36 mouse cellular contexts compared by ENCODE assay signal in the genomic region with DNA sequence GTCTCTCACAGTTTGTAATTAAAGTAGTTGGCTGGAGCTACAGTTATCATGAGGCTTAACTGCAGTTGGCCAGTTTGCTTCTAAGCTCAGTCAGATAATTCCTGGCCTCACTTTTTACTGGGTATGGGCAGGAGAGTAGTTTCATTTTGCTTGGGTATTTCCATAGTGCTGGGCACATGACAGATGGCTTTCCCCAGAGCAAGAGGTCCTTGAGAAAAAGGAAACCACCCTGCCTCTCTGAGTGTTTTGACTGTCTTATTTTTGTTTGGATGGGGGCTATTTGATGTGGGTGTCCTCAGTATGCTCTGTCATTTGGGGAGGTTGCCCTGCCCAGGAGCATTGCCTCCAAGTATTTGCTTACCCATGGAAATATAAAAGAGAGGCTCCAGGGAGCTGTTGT. TPM values are rescaled to one million over a fixed set of nuclear protein-coding genes. Genes with fewer than 3 reads are reported as not detected.
"Had no signal": no experiment of that assay in that cellular context is flagged by ENCODE, and none has a peak within 500 bp of the region (broad histone marks: within the 10 kb centered on the region; RNA-seq: fewer than 3 reads in every experiment).

No protein-coding gene starts in this region.

- H3K9me3 ChIP-seq: limb, embryonic 10.5 days; limb, embryonic 12.5 days; limb, embryonic 13.5 days; limb, embryonic 15.5 days; liver, embryonic 12.5 days; liver, embryonic 13.5 days; liver, embryonic 15.5 days; lung, embryonic 15.5 days; megakaryocyte, embryonic 14.5 days; midbrain, embryonic 12.5 days; midbrain, embryonic 13.5 days; midbrain, embryonic 15.5 days; neural tube, embryonic 12.5 days; neural tube, embryonic 13.5 days had no signal

- H3K4me3 ChIP-seq: limb, embryonic 10.5 days; limb, embryonic 12.5 days; limb, embryonic 13.5 days; limb, embryonic 15.5 days; liver, embryonic 12.5 days; liver, embryonic 13.5 days; liver, embryonic 15.5 days; lung, embryonic 15.5 days; megakaryocyte, embryonic 14.5 days; midbrain, embryonic 12.5 days; midbrain, embryonic 13.5 days; midbrain, embryonic 15.5 days; myocyte; neural tube, embryonic 12.5 days; neural tube, embryonic 13.5 days had no signal

- ATAC-seq: liver, embryonic 12.5 days; liver, postnatal 0 days; lung, postnatal 0 days; midbrain, embryonic 13.5 days; midbrain, embryonic 15.5 days; midbrain, embryonic 16.5 days had no signal

- H3K27me3 ChIP-seq: limb, embryonic 12.5 days; limb, embryonic 13.5 days; limb, embryonic 15.5 days; liver, embryonic 12.5 days; liver, embryonic 13.5 days; liver, embryonic 15.5 days; lung, embryonic 15.5 days; megakaryocyte, embryonic 14.5 days; midbrain, embryonic 12.5 days; midbrain, embryonic 13.5 days; midbrain, embryonic 15.5 days; neural tube, embryonic 12.5 days; neural tube, embryonic 13.5 days had no signal

- H3K9ac ChIP-seq: limb, embryonic 12.5 days; limb, embryonic 13.5 days; limb, embryonic 15.5 days; liver, embryonic 12.5 days; liver, embryonic 13.5 days; liver, embryonic 14.5 days; liver, embryonic 15.5 days; liver, postnatal 0 days; lung, embryonic 14.5 days; lung, embryonic 15.5 days; midbrain, embryonic 12.5 days; midbrain, embryonic 13.5 days; midbrain, embryonic 15.5 days; neural tube, embryonic 12.5 days; neural tube, embryonic 13.5 days had no signal

- H3K4me1 ChIP-seq: limb, embryonic 10.5 days; limb, embryonic 12.5 days; limb, embryonic 13.5 days; limb, embryonic 15.5 days; liver, embryonic 12.5 days; liver, embryonic 13.5 days; liver, embryonic 15.5 days; lung, embryonic 15.5 days; midbrain, embryonic 12.5 days; midbrain, embryonic 13.5 days; midbrain, embryonic 15.5 days; neural tube, embryonic 12.5 days; neural tube, embryonic 13.5 days had no signal

- DNase-seq: left cerebral cortex, postnatal 4 days; liver; liver, embryonic 13.5 days; liver, postnatal 0 days; lung, adult 18-20 months; lung, adult 2 months; lung, embryonic 14.5 days; lung, postnatal 10 days; lung, postnatal 14 days; lung, postnatal 36 days; lung, postnatal 4 days; midbrain, embryonic 14.5 days had no signal

- H3K36me3 ChIP-seq: liver, embryonic 15.5 days had no signal

- H3K27ac ChIP-seq: limb, embryonic 10.5 days; limb, embryonic 12.5 days; limb, embryonic 13.5 days; limb, embryonic 15.5 days; liver, embryonic 12.5 days; liver, embryonic 13.5 days; liver, embryonic 14.5 days; liver, embryonic 15.5 days; lung, embryonic 15.5 days; macrophage; midbrain, embryonic 12.5 days; midbrain, embryonic 13.5 days; midbrain, embryonic 15.5 days; neural tube, embryonic 12.5 days; neural tube, embryonic 13.5 days had no signal

- H3K4me2 ChIP-seq: limb, embryonic 12.5 days; limb, embryonic 13.5 days; limb, embryonic 15.5 days; liver, embryonic 11.5 days; liver, embryonic 12.5 days; liver, embryonic 13.5 days; liver, embryonic 15.5 days; lung, embryonic 14.5 days; lung, embryonic 15.5 days; midbrain, embryonic 11.5 days; midbrain, embryonic 12.5 days; midbrain, embryonic 13.5 days; midbrain, embryonic 15.5 days; neural tube, embryonic 12.5 days; neural tube, embryonic 13.5 days had no signal

RNA-seq across cellular contexts. Expression of a gene that starts 32.3 kb away (rescaled TPM):
- total RNA-seq: megakaryocyte, adult 5-6 weeks; megakaryocyte-erythroid progenitor cell, adult 5-6 weeks; monocyte, adult 5-6 weeks had no signal
- polyA plus RNA-seq: macrophage had no signal

RNA-seq across cellular contexts. Expression of a gene that starts 58.6 kb away (rescaled TPM):
- total RNA-seq: megakaryocyte progenitor cell, adult 5-6 weeks; megakaryocyte-erythroid progenitor cell, adult 5-6 weeks; monocyte, adult 5-6 weeks had no signal
